Mouse (Mus musculus): ENCODE measurements at regions not wholly inside any gene's neighbourhood (a gene's known extent, or its start where the extent isn't known, plus 50 kb on each side); places are given as distances from the start of the nearest gene placed in this dataset.
A peak's percentile ranks its signal among the peaks of the same experiment; 100 is the strongest.
"Not testable (repeated sequence)": the region's sequence is repeated elsewhere in the genome, so short reads cannot be mapped to it uniquely, and the experiment has no call there.

GRCm38 (mm10) chr5:149815879-149816278, 137.8 kb downstream of the B3glct start:
- DNase-seq, result peak; percentile 80

- DNase-seq, result no peak
Measured at GRCm38 (mm10) chr5:149818812-149819211, 140.8 kb downstream of the B3glct start.

- no peak for DNase-seq
Measured at GRCm38 (mm10) chr5:149823821-149824220, 145.8 kb downstream of the B3glct start.

- no peak for DNase-seq
Measured at GRCm38 (mm10) chr5:149827599-149827998, 149.6 kb downstream of the B3glct start.

- peak; percentile 82 for DNase-seq
Measured at GRCm38 (mm10) chr5:149831122-149831861, 153.3 kb downstream of the B3glct start.

GRCm38 (mm10) chr5:149837379-149837778, 159.3 kb downstream of the B3glct start:
- no peak for DNase-seq

GRCm38 (mm10) chr5:149842491-149842890, 164.5 kb downstream of the B3glct start:
- no peak for DNase-seq

GRCm38 (mm10) chr5:149843310-149843709, 165.3 kb downstream of the B3glct start:
- DNase-seq, result no peak

- no peak for DNase-seq
Measured at GRCm38 (mm10) chr5:149845256-149845655, 167.2 kb downstream of the B3glct start.

- DNase-seq, result no peak
Measured at GRCm38 (mm10) chr5:149848465-149848864, 170.0 kb upstream of the Rxfp2 start.

GRCm38 (mm10) chr5:149851011-149851410, 167.5 kb upstream of the Rxfp2 start:
- peak; percentile 87 for DNase-seq

- no peak for DNase-seq
Measured at GRCm38 (mm10) chr5:149852516-149852915, 166.0 kb upstream of the Rxfp2 start.

GRCm38 (mm10) chr5:149856101-149856500, 162.4 kb upstream of the Rxfp2 start:
- no peak for DNase-seq

GRCm38 (mm10) chr5:149857019-149857418, 161.5 kb upstream of the Rxfp2 start:
- no peak for DNase-seq

- DNase-seq, result peak; percentile 87
Measured at GRCm38 (mm10) chr5:149861489-149861962, 156.9 kb upstream of the Rxfp2 start.

GRCm38 (mm10) chr5:149867926-149868325, 150.5 kb upstream of the Rxfp2 start:
- DNase-seq, result peak; percentile 36

- peak; percentile 28 for DNase-seq
Measured at GRCm38 (mm10) chr5:149869441-149869840, 149.0 kb upstream of the Rxfp2 start.

- no peak for DNase-seq
Measured at GRCm38 (mm10) chr5:149870596-149870995, 147.9 kb upstream of the Rxfp2 start.

GRCm38 (mm10) chr5:149871521-149871920, 147.0 kb upstream of the Rxfp2 start:
- no peak for DNase-seq

GRCm38 (mm10) chr5:149873482-149874002, 144.9 kb upstream of the Rxfp2 start:
- DNase-seq, result no peak

GRCm38 (mm10) chr5:149874342-149874741, 144.1 kb upstream of the Rxfp2 start:
- no peak for DNase-seq

GRCm38 (mm10) chr5:149892453-149892852, 126.0 kb upstream of the Rxfp2 start:
- DNase-seq, result not testable (repeated sequence)

- DNase-seq, result no peak
Measured at GRCm38 (mm10) chr5:149906927-149907326, 111.5 kb upstream of the Rxfp2 start.

- peak; percentile 53 for DNase-seq
Measured at GRCm38 (mm10) chr5:149908376-149909078, 109.9 kb upstream of the Rxfp2 start.
